Mouse (Mus musculus) lung, postnatal 4 days (tissue): Measurements from ENCODE around the gene Vpreb3.
"Not testable (repeated sequence)": the region's sequence is repeated elsewhere in the genome, so short reads cannot be mapped to it uniquely, and the experiment has no call there.

Experiments used
- DNase-seq, 2 experiments: peaks; one replicate each; pipeline ENCODE4 v3.0.0; 2021

Gene Vpreb3

DNA sequence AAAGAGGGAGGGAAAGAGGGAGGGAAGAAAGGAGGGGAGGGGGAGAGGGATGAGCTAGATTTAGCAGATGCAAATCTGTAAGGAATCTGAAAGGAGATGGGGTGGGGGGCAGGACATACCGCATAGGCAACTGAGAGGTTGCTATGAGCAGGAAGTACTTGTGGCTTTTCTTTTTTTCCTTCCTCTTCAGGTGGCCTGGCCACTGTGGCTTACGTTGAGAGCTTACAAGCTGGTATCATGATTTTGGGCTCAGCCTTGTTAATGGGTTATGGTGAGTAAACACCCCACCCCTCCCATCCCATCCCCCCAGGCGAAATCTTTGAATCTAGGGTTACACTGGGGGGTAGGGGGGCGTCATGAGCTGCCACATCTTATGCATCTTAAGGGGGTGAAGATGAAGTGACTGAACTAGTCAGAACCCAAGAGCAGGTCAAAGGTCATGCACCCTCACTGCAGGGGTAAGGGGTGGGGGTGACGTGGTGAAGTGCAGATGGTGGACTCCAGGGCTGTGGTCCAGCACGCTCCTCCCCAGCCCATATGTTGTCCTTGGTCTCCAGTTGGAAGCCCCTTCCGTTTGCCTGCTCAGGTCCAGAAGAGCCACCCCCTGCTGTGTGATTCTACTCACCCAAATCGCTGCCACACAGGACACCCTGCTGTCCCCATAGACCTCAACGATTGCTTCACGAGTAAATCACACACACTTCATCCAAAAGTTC is 35.4 kb downstream of the Vpreb3 start:
- peak in 1 of 2 experiments; percentile 43 for DNase-seq

DNA sequence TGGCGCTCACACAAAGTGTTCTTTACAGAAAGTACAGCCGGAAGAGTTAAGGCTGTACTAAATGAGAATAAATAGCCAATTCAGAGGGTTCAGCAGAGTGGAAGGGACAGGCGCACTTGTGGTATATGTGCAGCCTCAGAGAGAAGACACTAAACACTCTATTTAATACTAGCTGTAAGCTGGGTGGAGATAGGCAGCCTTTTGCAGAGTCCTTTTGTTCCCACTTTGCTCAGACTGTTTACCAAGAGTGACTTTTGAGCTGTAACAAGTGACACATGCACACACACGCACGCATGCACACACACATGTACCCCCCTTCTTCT is 35.9 kb downstream of the Vpreb3 start:
- no peak for DNase-seq

DNA sequence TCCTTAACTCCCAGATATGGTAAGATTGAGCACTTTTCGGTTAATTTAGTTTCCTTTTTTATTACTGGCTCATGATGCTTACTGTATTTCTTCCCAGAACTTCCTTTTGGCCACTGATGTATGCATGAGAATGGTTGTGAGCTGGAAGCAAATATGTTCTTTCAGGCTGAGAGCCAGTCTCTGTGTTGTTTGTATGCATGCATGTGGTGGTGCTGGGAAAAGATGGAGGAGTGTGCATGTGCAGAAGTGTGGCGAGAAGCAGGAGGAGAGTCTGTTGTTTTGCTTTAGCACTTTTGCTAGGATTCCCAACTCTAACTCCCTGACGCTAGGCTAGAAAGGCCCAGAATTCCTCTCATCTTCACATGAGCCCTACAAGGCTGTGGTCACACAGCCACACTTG is 36.6 kb downstream of the Vpreb3 start:
- DNase-seq: no peak

DNA sequence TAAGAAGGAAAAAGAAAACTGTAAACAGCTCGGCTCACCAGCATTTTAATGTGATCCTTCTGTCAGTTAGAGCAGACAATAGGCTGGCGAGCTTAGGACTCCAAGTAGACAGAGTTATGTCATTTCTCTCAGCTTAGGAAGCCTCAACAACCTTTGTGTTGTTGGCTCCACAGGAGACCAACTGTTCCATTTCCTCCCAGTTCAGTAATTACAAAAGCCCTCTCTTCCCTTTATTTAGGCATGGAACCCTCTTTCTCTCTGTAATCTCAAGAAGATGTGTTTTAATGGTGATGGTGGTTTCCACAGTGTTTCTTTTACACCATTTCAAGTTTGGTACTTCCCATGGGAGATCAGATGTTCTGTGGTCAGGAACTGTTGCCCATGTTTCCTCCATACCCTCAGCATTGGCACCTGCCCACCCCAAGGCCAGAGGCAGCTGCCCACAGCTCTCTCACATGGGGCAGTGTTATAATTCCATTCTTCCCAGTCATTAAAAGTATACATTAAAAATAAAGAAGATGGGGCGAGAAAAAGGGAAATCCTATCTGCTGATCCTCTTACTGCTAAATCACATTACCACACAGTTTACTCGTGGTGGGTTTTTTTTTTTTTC is 47.7 kb downstream of the Vpreb3 start:
- DNase-seq: no peak

DNA sequence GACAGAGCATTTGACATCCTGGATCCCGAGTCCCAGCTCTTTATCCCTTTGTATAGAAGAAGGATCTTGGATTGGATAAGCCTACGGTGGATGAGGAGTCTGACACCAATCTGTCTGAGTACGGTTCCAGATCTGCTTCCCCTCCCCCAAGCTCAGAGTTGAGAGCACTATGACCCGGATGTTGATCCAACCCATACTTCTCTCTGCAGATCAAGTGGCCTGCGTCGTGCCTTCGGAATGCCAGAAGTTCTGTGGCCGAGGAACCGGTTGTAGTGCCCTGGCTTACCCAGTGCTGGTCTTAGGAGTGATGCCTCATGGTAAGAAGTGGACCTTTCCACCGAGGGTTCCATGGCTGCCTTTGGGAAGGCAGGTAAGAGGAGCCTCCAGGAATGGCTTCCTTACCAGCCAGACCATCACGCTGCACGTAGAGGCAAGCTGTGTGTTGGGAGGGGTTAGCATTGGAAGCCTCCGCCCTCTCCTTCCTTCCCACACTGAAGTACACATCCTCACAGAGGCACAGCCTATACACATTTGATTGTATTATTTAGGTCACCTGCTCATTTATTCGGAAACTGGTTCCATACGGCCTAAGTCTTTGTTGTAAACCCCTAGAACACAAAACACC is 50.9 kb downstream of the Vpreb3 start:
- DNase-seq: no peak

DNA sequence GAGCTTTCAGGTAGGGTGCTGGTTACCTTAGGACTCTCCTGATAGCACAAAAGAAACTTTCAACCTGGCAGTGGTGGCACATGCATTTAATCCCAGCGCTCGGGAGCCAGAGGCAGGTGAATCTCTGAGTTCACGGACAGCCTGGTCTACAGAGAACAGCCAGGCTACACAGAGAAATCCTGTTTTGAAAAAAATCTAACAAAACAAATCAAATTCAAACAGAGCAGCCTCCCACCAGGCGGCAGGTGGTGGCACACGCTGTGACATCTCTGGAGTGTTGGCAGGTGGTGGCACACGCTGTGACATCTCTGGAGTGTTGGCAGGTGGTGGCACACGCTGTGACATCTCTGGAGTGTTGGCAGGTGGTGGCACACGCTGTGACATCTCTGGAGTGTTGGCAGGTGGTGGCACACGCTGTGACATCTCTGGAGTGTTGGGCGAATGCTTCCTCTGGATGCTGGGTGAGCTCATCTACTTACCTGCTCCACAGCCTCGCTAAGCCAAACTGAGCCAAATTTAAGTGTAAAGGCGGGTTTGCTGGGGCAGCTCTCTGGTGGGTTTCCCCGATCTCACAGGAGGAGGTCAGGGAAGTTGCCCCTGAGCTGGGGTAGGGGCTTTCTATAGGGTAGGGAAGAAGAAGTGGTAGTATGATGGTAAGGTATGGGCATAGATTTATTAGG is 51.8 kb downstream of the Vpreb3 start:
- DNase-seq: not testable (repeated sequence)

DNA sequence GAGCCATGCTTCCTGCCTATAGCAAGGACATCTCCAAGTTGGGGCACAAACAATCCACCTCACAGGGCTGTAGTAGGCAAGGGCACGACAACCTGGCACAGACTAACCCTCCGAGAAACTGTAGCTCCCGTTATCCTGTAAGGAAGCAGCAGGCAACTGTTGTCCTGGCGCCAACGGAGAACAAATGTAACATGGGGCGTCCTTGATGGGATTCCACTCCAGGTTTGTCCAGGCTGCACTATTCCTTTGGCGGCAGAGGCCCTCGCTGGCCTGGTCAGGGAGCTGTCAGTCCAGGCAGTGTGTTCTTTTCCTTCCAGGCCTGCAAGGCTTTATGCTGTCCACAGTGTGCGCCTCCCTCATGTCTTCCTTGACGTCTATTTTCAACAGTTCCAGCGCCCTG is 52.6 kb downstream of the Vpreb3 start:
- no peak for DNase-seq

DNA sequence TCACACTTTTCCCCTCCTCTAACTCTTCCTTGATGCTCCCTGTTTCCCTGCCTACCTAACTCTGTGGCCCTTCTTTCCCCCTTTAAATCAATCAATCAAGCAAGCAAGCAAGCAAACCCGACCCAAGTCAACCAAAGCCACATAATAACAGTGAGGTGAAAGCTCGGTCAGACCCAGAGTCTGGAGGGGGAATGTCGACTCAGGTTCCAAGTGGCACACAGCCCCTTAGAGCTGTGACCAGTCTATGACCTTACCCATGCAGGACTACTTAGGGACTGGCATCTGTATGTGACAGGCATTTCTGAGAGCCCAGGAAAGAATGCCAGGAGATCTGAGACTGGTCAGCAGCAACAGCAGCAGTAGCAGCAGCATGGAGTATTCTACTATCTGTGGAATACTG is 53.5 kb downstream of the Vpreb3 start:
- DNase-seq: no peak
